Mouse (Mus musculus) E14TG2a.4 (cell line): ENCODE data around the gene 3110082J24Rik.

Source experiments
- CTCF ChIP-seq: conservative IDR thresholded peaks from 2 replicates; pipeline ENCODE4 v1.5.1; 2014; ENCODE audit warnings: low read length
- NANOG ChIP-seq: IDR thresholded peaks from 2 replicates; pipeline ENCODE4 v1.6.1; 2014; ENCODE audit warnings: borderline replicate concordance, low read length, mixed read lengths
- POU5F1 ChIP-seq: IDR thresholded peaks from 2 replicates; pipeline ENCODE4 v1.6.1; 2014; ENCODE audit warnings: low read length, borderline replicate concordance

DNA sequence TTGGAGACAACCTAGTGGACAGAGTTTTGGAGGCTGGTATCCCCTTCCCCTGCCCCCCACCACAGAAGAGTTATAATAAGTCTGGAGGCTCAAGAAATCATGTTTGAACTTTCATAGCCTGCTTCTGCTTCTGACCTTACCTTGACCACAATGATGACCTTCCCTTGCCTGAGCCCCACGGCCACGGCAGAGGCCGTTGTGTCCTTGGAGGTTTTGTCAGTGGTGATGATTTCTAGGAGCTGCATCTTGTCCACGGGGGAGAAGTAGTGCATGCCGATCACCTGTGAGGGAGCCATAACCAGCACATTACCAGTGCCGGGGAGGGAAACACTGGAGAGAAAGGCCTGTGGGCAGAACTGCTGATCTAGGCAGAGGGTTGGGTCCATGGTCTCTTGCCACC is 16.6 kb upstream of the 3110082J24Rik start:
- TF ChIP-seq CTCF: no peak
- no peak for TF ChIP-seq POU5F1
- no peak for TF ChIP-seq NANOG
